Comparison of ENCODE assay signal across 14 mouse cellular contexts in the genomic region with DNA sequence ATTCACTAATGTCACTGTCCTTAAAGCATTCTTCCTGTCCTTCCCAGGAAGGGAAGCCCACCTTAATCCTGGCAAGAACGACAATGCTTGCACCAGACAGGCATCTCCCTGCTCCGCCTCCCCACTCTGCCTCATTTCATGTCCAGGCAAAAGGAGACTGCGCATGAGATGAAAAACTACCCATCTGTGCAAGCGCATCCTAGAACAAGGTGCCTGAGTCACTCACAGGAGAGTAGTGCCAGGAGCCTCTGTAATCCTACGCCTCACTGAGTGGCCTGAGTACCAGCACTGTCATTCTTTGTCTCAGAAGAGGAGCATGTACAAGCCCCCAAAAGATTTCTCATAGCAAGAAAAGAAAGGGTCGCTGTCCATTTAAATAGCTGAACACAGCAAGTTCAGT.
DNase-seq lines count a peak whose midpoint lies in the region; ATAC-seq and TF ChIP-seq lines count a peak whose summit lies in the region.
"Had no signal": no experiment of that assay in that cellular context is flagged by ENCODE, and none has a peak within 500 bp of the region (broad histone marks: within the 10 kb centered on the region; RNA-seq: fewer than 3 reads in every experiment).

No protein-coding gene starts in this region.

- ATAC-seq in forebrain, embryonic 16.5 days, result no peak
- no peak for ATAC-seq in hindbrain, postnatal 0 days

- no peak overlapping the region for H3K4me2 ChIP-seq in forebrain, embryonic 16.5 days (ENCODE audit: low read length)
- H3K4me2 ChIP-seq in hindbrain, postnatal 0 days (ENCODE audit: low read depth, low read length), result peak overlapping the region; percentile 10; the same call in 1 of the 2 replicates
- H3K4me2 ChIP-seq: stomach, embryonic 15.5 days had no signal

- no peaks in the 10 kb centered on the region for H3K36me3 ChIP-seq in forebrain, embryonic 10.5 days (replicated peaks)
- no peaks in the 10 kb centered on the region for H3K36me3 ChIP-seq in forebrain, embryonic 16.5 days (ENCODE audit: control insufficient read depth, insufficient read depth)
- H3K36me3 ChIP-seq in hindbrain, postnatal 0 days (ENCODE audit: insufficient read depth, low read length), result no peaks in the 10 kb centered on the region
- H3K36me3 ChIP-seq: stomach, embryonic 15.5 days had no signal

- H3K4me3 ChIP-seq in forebrain, embryonic 10.5 days, result no peak overlapping the region
- H3K4me3 ChIP-seq in forebrain, embryonic 16.5 days (replicated peaks; ENCODE audit: low read length), result no peak overlapping the region
- H3K4me3 ChIP-seq in hindbrain, postnatal 0 days (ENCODE audit: low read length), result no peak overlapping the region
- H3K4me3 ChIP-seq: megakaryocyte, embryonic 14.5 days; stomach, embryonic 15.5 days had no signal

- 73% methylated on average over 6 of the region's 6 CpGs for WGBS in forebrain, embryonic 10.5 days
- 57% methylated on average over 6 of the region's 6 CpGs for WGBS in forebrain, embryonic 16.5 days
- 49% methylated on average over 6 of the region's 6 CpGs for WGBS in hindbrain, postnatal 0 days

- TF ChIP-seq CTCF in hindbrain, postnatal 0 days (IDR thresholded peaks at IDR 0.05; ENCODE audit: low read depth), result no peak

- 0 out of 2 replicates have a peak overlapping the region, but pooled peaks have one; percentile 7 for H3K27ac ChIP-seq in forebrain, embryonic 10.5 days
- no peak overlapping the region for H3K27ac ChIP-seq in forebrain, embryonic 16.5 days (ENCODE audit: low read length)
- H3K27ac ChIP-seq in hindbrain, postnatal 0 days, result no peak overlapping the region
- H3K27ac ChIP-seq: liver, embryonic 14.5 days; stomach, embryonic 15.5 days had no signal

- no peak overlapping the region for H3K9ac ChIP-seq in forebrain, embryonic 16.5 days (replicated peaks; ENCODE audit: low read depth, low read length)
- H3K9ac ChIP-seq in hindbrain, postnatal 0 days (replicated peaks; ENCODE audit: low read length), result no peak overlapping the region
- H3K9ac ChIP-seq: liver, embryonic 14.5 days; stomach, embryonic 15.5 days had no signal

- no peaks in the 10 kb centered on the region for H3K9me3 ChIP-seq in forebrain, embryonic 10.5 days
- no peaks in the 10 kb centered on the region for H3K9me3 ChIP-seq in forebrain, embryonic 16.5 days (ENCODE audit: control insufficient read depth, low read length)
- H3K9me3 ChIP-seq in hindbrain, postnatal 0 days (ENCODE audit: low read length), result no peaks in the 10 kb centered on the region
- H3K9me3 ChIP-seq: stomach, embryonic 15.5 days had no signal

- H3K27me3 ChIP-seq in forebrain, embryonic 10.5 days (ENCODE audit: poor library complexity, severe bottlenecking), result no peaks in the 10 kb centered on the region
- no peaks in the 10 kb centered on the region; the same call in 1 of the 2 replicates for H3K27me3 ChIP-seq in forebrain, embryonic 16.5 days (replicated peaks; ENCODE audit: control insufficient read depth, insufficient read depth, low read length)
- no peaks in the 10 kb centered on the region for H3K27me3 ChIP-seq in hindbrain, postnatal 0 days (ENCODE audit: insufficient read depth, low read length)
- H3K27me3 ChIP-seq: megakaryocyte, embryonic 14.5 days; stomach, embryonic 15.5 days had no signal

- DNase-seq in forebrain, embryonic 10.5 days (ENCODE audit: extremely low spot score, low spot score), result no peak
- peak; percentile 9 to 19 for DNase-seq in layer of hippocampus, adult 8-10 months (ENCODE audit: low spot score in 2 of 2)
- no peak for DNase-seq in layer of hippocampus, adult 9-10 months (ENCODE audit: low spot score)
- peak; percentile 24 for DNase-seq in retina, postnatal 1 day
- no peak for DNase-seq in retina, embryonic 14.5 days (ENCODE audit: low spot score)
- DNase-seq in hindbrain, postnatal 0 days (ENCODE audit: low spot score), result peak; percentile 7
- no peak for DNase-seq in spleen, adult 12 weeks (ENCODE audit: low spot score)
- DNase-seq: kidney, adult 8-10 months; kidney, postnatal 4 days; lung, postnatal 10 days had no signal

- peaks cover 9% of the 10 kb centered on the region for H3K4me1 ChIP-seq in forebrain, embryonic 10.5 days
- no peaks in the 10 kb centered on the region; the same call in 1 of the 2 replicates for H3K4me1 ChIP-seq in forebrain, embryonic 16.5 days (replicated peaks; ENCODE audit: control insufficient read depth, insufficient read depth, low read length)
- no peaks in the 10 kb centered on the region for H3K4me1 ChIP-seq in hindbrain, postnatal 0 days (ENCODE audit: insufficient read depth, low read length)
- H3K4me1 ChIP-seq: megakaryocyte, embryonic 14.5 days; stomach, embryonic 15.5 days had no signal

Comparison
In these comparisons a context has a peak if more than half of its experiments do, and no peak if none do; other contexts are left out.
1. DNase-seq: peak in layer of hippocampus, adult 8-10 months (2 of 2), retina, postnatal 1 day (single experiment) and hindbrain, postnatal 0 days (single experiment); none in forebrain, embryonic 10.5 days (single experiment), layer of hippocampus, adult 9-10 months (single experiment), retina, embryonic 14.5 days (single experiment) and spleen, adult 12 weeks (single experiment).